Mouse (Mus musculus) fibroblast of lung, adult 2 months (primary cell): ENCODE results near the gene Gck.
"Not testable (repeated sequence)": the region's sequence is repeated elsewhere in the genome, so short reads cannot be mapped to it uniquely, and the experiment has no call there.

ENCODE experiments used
- DNase-seq: peaks from one replicate; pipeline ENCODE4 v3.0.0-alpha.2; 2011; ENCODE audit warnings: low read depth

Gene Gck

DNA sequence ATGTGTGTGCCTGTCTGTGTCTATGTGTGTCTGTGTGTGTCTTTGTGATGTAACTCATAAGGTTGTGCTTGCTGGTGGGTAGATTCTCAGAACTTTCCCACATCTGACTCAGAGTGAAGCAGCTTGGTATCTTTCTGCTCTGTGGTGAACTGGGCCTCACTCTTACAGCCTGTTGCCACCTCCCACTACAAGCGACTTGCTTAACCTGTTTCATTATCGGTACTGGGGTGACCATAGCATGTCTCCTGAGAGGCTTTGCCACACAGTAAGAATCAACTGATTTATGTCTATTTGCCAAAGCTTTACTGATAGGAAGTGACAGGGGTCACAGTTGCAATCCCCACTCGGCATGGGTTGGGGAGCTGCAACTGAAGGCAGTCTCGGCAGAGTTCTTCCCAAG lies 41.2 kb downstream of the Gck start:
- no peak for DNase-seq

DNA sequence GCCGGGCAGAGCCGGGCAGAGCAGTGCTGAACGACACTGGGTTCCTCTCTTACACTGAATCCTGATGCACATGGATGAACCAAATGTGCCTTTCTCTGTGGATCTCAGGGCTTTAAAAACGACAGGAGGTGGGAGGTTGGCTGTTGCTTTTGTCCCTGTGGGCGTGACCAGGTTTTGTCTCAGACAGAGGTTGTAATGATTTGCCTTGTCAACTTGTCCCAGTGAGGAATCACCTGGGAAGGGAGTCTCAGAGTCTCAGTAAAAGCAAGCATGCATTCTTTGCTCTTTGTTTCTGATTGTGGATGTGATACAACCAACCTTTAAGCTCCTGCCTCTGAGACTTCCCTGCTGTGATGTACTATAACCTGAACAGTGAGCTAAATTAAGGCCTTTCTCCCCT lies 42.8 kb downstream of the Gck start:
- DNase-seq: no peak

GRCm38 (mm10) chr11:5905778-5906518 lies 43.9 kb downstream of the Gck start:
- no peak for DNase-seq

DNA sequence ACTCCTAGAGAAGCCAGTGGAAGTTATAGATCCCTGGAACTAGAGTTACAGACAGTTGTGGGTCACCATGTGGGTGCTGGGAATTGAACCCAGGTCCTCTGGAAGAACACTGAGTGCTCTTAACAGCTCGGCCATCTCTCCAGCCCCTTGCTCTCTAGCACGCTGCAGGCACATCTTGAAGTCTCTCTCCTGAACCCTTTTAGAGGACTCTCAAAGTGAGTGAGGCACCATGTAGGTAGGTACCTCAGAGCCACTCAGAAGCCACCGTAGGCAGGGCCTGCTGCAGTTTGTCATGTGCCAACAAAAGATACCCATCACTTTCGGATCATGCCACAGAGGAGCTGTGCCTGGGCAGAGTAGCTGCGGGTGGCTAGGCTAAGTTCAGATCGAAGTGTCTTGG lies 45.0 kb downstream of the Gck start:
- DNase-seq: no peak

DNA sequence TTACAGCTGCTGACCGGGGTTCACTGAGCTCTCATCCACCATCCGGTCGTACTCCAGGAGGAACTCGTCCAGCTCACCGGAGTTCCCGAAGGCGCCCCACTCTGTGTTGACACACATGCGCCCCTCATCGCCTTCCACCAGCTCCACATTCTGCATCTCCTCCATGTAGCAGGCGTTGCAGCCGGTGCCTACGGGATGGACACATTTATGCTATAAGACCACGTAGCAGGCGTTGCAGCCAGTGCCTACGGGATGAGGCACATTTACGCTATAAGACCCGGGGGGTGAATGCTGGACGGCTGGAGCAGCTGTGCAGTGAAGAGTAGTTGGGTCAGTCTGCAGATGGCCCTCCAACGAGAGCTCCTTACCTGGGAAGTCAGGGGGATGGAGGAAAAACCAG lies 45.5 kb downstream of the Gck start:
- DNase-seq: no peak

- DNase-seq: no peak
Measured at GRCm38 (mm10) chr11:5903844-5904243, 46.0 kb downstream of the Gck start.

DNA sequence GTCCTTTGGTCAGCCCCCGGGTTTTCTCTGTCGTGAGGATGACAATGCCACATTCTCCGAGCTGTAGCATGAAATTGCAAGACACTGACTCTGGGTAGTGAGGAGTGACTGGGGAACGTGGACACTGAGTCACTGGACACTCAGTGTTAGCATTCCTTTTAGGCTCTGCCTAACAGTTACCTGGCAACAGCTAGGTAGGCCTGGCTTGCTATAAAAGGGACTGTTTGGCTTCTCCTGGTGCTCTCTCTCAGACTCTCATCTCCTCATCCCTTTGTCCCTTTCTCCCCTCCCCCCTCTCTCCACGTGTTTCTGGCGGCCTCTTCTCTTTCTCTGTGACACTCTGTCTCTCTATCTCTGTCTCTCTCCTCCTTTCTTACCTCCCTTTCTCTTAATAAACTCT lies 47.5 kb downstream of the Gck start:
- DNase-seq: no peak

GRCm38 (mm10) chr11:5901950-5902349 lies 47.9 kb downstream of the Gck start:
- no peak for DNase-seq

- no peak for DNase-seq
Measured at GRCm38 (mm10) chr11:5901320-5901719, 48.6 kb downstream of the Gck start.

DNA sequence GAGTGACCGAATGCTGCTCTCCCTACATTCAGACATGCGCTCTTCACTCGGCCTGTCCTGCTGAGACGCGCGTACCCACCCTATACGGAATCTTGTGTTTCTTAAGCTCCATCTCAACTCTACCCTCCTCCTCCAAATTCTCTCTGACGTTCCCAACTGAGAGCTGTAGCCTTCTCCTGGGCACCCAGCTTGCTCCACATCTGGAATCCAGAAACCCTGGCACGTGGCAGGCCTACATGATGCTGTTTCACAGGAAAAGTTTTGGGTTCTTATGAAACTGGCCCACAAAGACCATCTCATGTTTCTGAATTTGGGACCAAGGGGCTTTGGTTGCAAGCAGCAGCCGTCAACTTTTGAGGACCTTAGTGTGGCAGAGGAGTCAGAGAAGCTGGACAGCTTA lies 50.6 kb downstream of the Gck start:
- DNase-seq: no peak

- DNase-seq: no peak
Measured at GRCm38 (mm10) chr11:5898531-5898930, 51.4 kb downstream of the Gck start, which contains the start of gene Myl7. Gene Myl7, minus strand, starts transcription at chr11:5898782.

DNA sequence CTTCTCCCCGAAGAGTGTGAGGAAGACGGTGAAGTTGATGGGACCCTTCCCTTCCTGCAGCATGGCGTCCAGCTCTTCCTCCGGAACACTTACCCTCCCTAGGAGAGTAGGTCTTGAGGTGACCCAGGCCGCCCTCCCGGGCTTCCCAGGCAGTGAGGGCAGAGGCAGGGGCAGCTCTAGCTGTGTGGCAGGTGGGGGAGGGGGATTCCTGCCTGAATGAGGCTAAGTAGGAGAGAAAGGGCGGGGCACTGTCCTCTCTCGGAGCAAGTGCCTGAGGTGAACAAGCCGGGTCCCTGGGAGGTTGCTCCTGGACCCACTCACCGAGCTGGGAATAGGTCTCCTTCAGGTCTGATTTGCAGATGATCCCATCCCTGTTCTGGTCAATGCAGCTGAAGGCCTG lies 52.0 kb downstream of the Gck start:
- no peak for DNase-seq

DNA sequence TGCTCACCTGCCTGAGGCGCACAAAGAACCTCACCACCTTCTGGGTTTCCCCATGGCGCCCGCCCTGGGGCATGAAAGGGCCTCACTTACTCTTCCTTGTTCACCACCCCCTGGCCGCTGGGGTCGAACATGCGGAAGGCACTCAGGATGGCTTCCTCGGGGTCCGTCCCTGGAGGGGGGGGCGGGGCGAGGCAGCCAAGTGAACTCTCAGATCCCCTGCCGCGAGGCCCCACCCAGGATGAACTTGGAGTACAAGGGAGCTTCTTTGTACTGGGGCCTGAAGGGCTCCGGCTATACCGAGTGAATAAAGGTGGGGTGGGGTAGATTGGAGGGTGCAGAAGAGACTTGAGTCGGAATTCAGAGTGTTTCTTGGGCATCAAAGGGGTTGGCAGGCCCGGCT lies 52.7 kb downstream of the Gck start:
- DNase-seq: no peak

DNA sequence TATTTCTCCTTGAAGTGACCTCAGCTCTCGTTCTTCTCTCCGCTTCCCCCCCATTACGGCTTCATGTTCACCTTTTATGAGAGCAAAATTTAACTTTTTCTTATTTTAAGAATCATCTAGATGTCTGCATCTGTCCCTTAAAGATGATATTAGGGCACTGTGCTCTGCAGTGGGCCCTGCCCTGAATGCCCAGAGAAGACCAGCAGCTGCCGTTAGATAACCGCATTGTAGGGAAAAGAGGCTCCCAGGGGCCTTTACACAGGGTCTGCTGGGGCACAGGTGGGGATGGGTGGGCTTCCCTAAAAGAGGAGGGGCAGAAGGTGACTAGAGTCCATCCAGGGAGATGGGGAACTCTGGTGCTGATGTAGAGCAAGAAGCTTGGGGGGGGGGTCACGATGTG lies 56.1 kb downstream of the Gck start:
- no peak for DNase-seq

- no peak for DNase-seq
Measured at GRCm38 (mm10) chr11:5892810-5893368, 57.0 kb downstream of the Gck start.

DNA sequence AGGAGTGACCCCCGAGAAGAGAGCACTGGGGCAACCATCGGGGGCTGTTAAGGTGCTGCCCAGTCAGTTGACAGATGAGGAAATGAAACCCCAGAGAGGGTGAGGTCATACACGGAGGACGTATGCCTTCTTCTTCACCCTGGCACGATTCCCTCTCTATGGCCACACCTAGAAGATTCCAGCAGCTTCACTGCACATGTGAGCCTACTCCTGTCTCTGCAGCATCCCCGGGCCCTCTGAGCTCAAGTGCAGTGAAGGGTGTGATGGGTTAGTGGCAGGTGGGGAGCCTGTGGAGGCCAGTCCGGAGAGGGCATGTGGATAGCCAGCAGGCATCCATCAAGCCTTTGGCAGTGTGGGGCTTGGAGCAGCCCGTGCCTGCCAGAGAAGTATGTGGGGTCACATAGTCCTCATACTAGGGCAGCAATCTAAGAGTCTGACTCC lies 57.7 kb downstream of the Gck start:
- DNase-seq: no peak

- DNase-seq: not testable (repeated sequence)
Measured at GRCm38 (mm10) chr11:5888563-5888962, 61.3 kb downstream of the Gck start.

- DNase-seq: no peak
Measured at GRCm38 (mm10) chr11:5887250-5887649, 62.6 kb downstream of the Gck start.

DNA sequence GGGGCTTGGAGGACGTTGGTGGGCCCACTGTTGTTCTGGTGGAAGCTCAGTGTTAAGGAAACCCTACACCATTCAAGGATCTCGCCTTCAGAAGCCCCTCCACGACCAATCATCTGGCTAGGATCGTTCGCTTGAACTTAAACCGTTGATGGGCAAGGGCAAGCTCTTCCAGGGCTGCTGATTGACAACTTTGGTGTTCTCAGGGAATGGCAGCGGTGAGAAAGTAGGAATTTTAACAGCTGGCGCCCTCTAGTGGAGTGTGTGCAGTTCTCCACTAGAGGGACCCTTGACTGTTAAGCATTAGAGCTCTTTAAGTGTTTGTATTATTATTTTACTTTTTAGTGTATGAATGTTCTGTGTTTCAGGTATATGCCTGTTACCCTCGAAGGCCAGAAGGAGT lies 63.7 kb downstream of the Gck start:
- no peak for DNase-seq

- no peak for DNase-seq
Measured at GRCm38 (mm10) chr11:5882518-5882917, 67.4 kb downstream of the Gck start.

DNA sequence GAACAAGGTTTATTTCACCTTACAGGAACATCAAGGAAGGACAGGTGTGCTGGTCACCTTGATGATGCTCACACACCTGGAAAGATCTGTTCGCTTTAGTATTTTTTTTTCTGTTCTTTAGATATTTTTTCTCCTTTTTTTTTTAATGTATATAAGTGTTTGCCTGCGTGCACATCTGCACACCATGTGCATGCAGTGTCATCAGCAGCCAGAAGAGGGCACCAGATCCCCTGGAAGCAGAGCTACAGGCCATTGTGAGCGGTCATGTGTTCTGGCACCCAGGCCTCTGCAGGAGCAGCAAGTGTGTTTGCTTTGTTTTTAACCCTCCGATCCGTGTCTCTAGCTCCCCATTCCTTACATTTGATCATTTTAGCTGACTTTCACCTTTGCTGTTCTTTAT lies 70.0 kb downstream of the Gck start:
- DNase-seq: no peak

GRCm38 (mm10) chr11:5878661-5879060 lies 71.2 kb downstream of the Gck start:
- DNase-seq: no peak

- peak; percentile 95 for DNase-seq
Measured at GRCm38 (mm10) chr11:5877921-5878526, 71.9 kb downstream of the Gck start, which contains the start of gene Pold2. Gene Pold2, minus strand, starts transcription at chr11:5878292.

DNA sequence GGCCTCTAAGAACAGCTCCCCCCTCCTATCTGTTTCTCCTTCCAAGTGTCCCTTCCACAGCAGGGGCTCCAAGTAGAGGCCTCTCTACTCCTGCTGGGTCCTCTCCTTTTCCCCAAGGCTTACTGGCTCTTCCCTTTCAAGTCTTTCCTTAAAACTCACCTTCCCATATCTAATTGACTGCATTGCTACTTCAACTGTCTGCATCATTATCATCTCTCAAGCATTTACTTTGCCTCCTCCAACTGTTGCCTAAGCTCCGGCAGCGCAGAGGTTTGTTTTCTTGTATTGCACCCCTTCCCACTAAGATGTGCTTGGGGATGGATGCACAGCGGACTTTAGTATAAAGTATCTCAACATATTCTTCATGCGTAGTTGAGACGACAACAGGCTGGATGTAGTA lies 72.5 kb downstream of the Gck start:
- DNase-seq: no peak
